Mouse (Mus musculus): Measurements from ENCODE around the gene Cd300c. TPM values are rescaled to one million over a fixed set of nuclear protein-coding genes. Genes with fewer than 3 reads are reported as not detected.
A peak's percentile ranks its signal among the peaks of the same experiment; 100 is the strongest.
"Not testable (repeated sequence)": the region's sequence is repeated elsewhere in the genome, so short reads cannot be mapped to it uniquely, and the experiment has no call there.

Gene Cd300c
- total RNA-seq (2021): not detected
- long read RNA-seq, experiment 1: 0 reads
- long read RNA-seq, experiment 2: 0 reads

DNA sequence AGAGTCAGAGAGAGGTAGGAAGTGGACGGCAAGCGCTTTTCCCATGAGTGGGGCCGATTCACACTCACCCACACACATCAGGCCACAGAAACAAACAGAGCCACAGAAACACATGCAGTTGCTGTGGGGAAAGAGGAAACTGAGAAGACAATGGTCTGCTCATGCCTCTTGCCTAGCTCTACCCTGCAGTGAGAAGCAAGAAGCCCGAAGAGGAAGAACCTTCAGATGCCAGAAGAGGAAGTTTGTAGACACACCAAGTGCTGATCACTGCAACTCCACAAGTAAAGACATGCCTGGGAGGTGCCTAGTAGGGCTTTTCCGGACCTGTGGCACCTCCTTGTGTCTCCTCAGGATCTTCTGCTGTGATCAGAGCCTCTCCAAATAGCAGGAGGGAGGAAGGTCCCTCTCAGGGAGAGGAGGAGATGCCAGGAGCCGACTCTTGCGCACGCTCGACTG is at the start of gene Cd300c:
Gene Cd300c, minus strand, starts transcription at position 406 of the 456 bp plus-strand sequence.
- no peak for DNase-seq

DNA sequence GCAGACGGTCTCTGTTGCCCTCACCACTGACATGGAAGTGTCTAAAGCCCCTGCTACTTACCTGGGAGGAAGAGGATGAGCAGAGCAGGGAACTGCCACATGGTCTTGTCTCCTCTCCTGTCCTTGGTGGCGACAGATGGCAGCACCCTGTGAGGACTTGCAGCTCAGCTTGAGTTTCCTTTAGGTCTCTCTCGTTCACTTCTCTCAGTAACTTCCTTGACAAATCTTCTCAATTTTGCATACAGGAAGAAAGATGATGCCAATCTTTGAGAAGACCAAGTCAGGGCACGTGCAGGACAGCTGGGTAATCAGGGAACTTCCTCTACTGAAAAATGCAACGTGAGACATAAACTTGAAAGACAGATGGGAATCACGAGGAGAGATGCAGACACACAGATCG is 47.1 kb upstream of the Cd300c start, which contains the start of gene Cd300ld2:
Gene Cd300ld2, minus strand, starts transcription at position 101 of the 400 bp plus-strand sequence.
- not testable (repeated sequence) for DNase-seq

DNA sequence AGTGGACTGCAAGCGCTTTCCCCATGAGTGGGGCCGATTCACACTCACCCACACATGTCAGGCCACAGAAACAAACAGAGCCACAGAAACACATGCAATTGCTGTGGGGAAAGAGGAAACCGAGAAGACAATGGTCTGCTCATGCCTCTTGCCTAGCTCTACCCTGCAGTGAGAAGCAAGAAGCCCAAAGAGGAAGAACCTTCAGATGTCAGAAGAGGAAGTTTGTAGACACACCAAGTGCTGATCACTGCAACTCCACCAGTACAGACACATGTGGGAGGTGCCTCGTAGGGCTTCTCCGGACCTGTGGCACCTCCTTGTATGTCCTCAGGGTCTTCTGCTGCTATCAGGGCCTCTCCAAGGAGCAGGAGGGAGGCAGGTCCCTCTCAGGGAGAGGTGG is 35.1 kb upstream of the Cd300c start:
- no peak for DNase-seq

DNA sequence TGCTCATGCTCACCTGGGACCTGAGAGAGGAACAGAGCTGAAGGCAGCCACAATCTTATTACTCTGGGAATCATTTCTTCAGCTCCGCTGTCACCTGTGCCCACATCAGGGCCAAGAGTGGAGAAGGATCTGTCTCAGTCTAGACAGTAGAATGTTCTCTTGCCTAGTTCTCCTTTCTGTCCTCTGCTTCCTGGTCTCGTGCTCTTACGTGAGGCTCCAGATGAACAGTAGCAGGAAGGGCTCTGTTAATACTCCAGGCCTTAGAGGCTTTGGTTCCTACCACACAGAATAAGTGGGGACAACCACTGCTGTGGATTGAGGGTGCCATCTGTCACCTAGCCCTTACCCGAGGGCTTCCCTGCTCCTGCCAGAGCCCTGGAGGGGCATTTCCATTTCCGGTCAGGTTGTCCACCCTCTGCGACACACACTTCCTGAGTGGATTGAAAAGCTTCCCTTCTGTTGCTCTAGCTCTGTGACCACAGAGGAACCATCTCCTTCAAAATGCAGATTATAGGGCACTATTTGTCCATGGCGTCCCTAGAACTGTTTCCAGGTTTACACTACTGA is 32.6 kb upstream of the Cd300c start, which contains the start of gene Cd300c2:
Gene Cd300c2, minus strand, starts transcription at position 407 of the 567 bp plus-strand sequence.
- no peak for DNase-seq

- no peak for DNase-seq
Measured at GRCm38 (mm10) chr11:114989793-114990192, 20.8 kb upstream of the Cd300c start, which contains the start of gene Cd300ld. Cd300ld (minus strand) TSS chr11:114989922.

DNA sequence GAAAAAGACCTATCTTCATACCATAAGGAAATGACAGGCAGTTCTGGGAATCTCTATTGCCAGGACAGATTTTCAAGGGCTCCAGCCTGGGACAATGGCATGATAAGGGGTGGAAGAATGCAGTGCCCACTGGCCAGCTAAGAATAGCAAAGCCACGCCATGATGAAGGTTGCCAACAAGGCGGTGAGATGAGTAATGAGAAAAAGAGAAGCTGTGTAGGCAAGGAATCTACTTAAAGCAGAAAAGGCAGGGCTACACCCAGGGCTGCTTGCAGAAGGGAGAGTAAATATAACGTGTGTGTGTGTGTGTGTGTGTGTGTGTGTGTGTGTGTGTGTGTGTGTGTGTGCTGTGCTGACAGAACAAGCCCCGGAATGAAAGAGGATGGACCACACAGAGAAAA is 12.9 kb upstream of the Cd300c start:
- DNase-seq: no peak

DNA sequence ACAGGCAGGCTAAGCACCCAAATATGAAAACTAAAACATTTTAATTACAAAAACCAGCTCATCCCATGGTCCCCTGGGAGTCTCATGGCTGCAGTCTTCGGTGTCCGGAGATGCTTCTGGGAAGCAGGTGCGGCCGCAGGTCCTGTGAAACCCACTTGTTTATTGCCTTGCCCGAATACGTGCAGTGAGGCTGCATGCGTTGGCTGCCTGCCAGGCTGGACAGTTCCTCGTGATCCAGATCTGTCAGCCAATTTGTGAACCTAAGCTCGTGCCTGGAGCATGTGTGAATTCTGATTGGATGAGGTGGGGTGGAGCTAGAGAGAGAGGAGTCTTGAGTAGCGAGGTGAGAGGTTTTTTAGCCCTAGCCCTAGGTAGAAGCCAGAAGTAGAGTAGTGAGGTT is 3.8 kb upstream of the Cd300c start:
- DNase-seq: no peak

DNA sequence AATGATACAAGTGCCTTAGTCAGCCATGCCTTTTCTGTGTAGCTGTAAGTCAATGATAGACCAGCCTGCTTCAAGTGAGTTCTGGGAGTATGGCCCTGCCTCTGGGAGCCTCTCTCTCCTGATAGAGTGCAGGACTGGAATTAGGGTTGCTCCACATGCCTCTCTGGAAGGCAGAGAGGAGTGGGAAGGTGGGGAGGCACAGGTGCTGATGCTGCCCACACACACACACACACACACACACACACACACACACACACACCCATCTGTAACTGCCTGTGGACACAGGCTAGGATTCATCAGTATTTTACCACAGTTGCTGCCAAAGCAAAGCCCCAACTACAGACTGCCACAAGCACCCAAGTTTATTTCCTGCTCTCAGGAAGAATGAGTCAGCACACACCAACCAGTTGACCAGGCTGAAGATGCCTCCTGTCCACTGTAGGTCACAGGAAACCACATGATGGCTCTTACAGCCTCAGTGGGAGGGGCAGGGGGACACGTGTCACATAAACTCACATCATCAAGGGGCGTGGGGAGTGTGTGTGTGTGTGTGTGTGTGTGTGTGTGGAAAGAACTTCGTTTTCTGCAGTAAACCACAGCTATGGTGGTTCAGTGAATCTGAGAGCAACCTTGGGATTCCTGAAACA is 3.7 kb downstream of the Cd300c start:
- no peak for DNase-seq

- no peak for DNase-seq
Measured at GRCm38 (mm10) chr11:114960369-114960768, 8.6 kb downstream of the Cd300c start.

DNA sequence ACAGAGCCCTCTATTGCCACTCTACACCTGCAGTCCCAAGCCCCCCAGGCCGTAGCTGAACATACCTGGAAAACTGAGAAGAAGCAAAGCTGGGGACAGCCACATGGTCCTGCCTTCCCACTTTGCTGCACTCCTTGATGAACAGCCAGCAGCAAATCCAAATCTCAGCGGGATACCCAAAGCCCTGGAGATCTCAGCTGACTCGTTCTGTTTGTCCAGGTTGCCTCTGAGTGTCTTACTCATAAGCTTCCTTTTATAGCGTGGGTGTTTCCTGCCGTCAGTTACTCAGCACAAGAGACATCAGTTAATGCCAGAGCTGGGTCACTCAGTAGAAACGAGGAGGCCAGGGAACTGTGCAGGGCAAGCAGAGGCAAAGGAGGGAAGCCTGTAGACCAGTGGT is 34.8 kb downstream of the Cd300c start, which contains the start of gene Cd300lb:
Gene Cd300lb, minus strand, starts transcription at position 243 of the 400 bp plus-strand sequence.
- no peak for DNase-seq

DNA sequence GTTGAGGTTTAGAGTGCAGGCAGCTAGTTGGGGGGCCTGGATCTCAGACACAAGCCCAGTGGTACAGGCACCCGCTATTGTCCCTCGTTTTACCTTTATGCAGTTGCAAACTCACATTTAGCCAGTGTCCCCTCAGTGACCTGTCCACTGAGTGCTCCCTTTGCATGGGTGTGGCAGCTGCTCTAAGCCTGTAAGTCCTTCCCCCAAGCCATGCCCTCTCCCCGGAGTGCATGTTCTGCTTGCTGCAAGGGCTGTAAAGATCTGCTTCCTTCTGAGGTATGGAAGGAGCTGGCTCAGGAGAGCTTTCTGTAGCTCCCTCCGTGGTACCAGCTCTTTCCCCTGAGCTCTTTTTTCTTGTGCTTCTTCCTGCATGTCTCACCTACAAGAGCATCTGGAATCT is 35.4 kb downstream of the Cd300c start:
- DNase-seq: no peak

- DNase-seq: no peak
Measured at GRCm38 (mm10) chr11:114931041-114931440, 37.9 kb downstream of the Cd300c start.

DNA sequence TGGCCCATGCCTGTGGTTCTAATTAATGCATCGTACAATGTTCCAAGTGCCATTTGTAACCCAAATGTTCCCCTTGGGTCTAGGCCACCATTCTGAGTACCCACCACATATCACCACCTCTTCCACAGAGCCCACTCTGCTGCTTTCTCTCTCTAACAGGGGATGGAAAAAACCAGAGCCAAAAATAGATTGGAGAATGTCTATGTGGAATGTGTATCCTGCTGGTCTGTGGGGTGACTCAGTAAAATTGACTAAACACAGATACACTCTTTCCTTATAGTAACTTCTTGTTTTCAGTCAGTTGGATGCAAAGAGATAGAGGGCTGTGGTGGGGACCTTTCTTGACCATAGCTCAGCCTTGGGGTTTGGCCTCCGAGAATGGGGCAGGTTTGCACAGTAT is 39.4 kb downstream of the Cd300c start:
- no peak for DNase-seq

GRCm38 (mm10) chr11:114923961-114924360 is 45.0 kb downstream of the Cd300c start:
- DNase-seq: no peak

DNA sequence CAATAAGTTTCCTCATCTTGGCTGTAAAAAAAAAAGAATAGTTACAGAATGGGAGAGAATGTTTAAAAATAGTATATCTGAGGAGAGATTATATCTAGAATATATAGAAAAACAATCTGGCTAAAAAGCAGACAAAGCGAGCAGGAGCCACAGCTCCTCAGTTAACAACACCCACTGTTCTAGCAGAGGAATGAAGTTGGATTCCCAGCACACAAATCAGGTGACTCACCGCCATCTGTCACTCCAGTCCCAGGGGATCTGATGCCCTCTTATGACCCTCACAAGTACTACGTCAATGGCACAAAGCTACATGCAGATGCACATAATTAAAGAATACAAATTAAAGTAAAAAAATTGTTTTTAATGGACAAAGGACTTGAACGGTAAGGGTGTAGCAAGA is 46.5 kb downstream of the Cd300c start:
- DNase-seq: no peak

- no peak for DNase-seq
Measured at GRCm38 (mm10) chr11:114917120-114917519, 51.8 kb downstream of the Cd300c start.

DNA sequence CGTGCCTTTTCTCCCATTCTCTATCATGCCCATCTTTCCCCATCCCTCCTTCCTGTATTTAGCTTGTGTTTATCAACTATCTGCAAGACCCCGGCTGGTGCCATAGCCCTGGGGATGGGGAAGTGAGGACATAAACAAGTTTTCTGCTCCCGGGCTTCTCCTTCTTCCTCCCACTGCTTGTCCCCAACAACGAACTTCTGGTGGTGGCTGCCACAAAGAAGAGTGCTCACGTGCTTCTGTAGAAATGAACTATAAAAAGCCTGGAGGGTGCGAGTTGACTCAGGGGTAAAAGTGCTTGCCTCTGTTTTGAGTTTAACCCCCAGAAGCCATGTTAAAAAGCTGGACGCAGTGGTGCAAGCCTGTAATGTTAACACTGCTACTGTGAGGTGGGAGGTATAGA is 54.0 kb downstream of the Cd300c start:
- no peak for DNase-seq

GRCm38 (mm10) chr11:114912847-114913246 is 56.1 kb downstream of the Cd300c start:
- peak; percentile 78 for DNase-seq

DNA sequence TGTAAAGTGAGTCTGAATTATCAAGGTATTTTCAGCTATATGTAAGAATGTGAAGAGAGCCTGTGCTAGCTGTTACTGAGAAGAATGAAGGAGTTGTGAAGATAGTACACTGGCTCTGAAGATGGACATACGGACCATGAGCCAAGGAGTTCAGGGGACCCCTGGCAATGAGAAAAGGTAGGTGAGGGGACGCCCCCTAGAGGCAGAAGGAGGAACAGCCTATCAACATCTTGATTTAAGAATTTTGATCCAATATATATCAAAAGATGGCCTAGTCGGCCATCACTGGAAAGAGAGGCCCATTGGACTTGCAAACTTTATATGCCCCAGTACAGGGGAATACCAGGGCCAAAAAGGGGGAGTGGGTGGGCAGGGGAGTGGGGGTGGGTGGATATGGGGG is 59.4 kb downstream of the Cd300c start:
- DNase-seq: not testable (repeated sequence)

- DNase-seq: no peak
Measured at GRCm38 (mm10) chr11:114908086-114908485, 60.9 kb downstream of the Cd300c start.

- DNase-seq: no peak
Measured at GRCm38 (mm10) chr11:114907567-114907966, 61.4 kb downstream of the Cd300c start.

All from gastrocnemius, postnatal 10 days (tissue).